Mouse (Mus musculus) left cerebral cortex, postnatal 25 days (tissue): ENCODE measurements around the gene Zar1. TPM values are rescaled to one million over a fixed set of nuclear protein-coding genes. Genes with fewer than 3 reads are reported as not detected.

ENCODE experiments used
- DNase-seq, 2 experiments: peaks; one replicate each; pipeline ENCODE4 v3.0.0; 2022; ENCODE audit warnings: low spot score in 2 of 2, mixed read lengths in 1 of 2
- intact Hi-C: fragments of 180-260 bp; cut with DNase I; formaldehyde crosslinking; loops from one replicate; pipeline ENCODE4 v1.15.1; 2025
- total RNA-seq, 2 experiments: library from RNA; stranded (reverse); gene quantifications; 2 replicates each; pipeline ENCODE4 v1.2.3; 2021

Zar1 gene
- total RNA-seq, 2 experiments from 2014 or later: 0.27 to 0.64 TPM

GRCm38 (mm10) chr5:72528896-72529295, 52.2 kb downstream of the Zar1 start:
- DNase-seq: no peak
- intact Hi-C loops: no loop called here

Other genes with a start within 250 kb of the Zar1 start
- under 1 TPM; 0.18 to 0.25 TPM for gene Corin, start 76.8 kb downstream of the Zar1 start, total RNA-seq
- 10 to 100 TPM; 16.0 to 18.0 TPM for gene Nfxl1, start 21.6 kb downstream of the Zar1 start, total RNA-seq
- under 1 TPM in 1 of 2 experiments, not detected in 1; 0.39 TPM for gene Gm5868, start 6.3 kb upstream of the Zar1 start, total RNA-seq
- gene Cnga1, start 63.0 kb upstream of the Zar1 start, total RNA-seq: not detected
- gene Nipal1, start 66.5 kb upstream of the Zar1 start, total RNA-seq: not detected
- gene Txk, start 171.5 kb upstream of the Zar1 start, total RNA-seq: under 1 TPM; 0.11 to 0.64 TPM